Mouse (Mus musculus) embryonic facial prominence, embryonic 10.5 days (tissue): ENCODE results near the gene Gpr157. TPM values are rescaled to one million over a fixed set of nuclear protein-coding genes. Genes with fewer than 3 reads are reported as not detected.

Source experiments
- DNase-seq: peaks from one replicate; pipeline ENCODE4 v3.0.0-alpha.2; 2017; ENCODE audit warnings: low spot score
- H3K27ac ChIP-seq: fragments of 300-500 bp; sonication (generic); replicated peaks from 2 replicates; pipeline ENCODE4 v1.5.1; 2016; ENCODE audit warnings: mild to moderate bottlenecking
- H3K27me3 ChIP-seq: fragments of 300-500 bp; sonication (generic); replicated peaks from 2 replicates; pipeline ENCODE4 v1.6.1; 2016; ENCODE audit warnings: low read depth, mild to moderate bottlenecking; ENCODE audit not compliant: poor library complexity, severe bottlenecking
- H3K36me3 ChIP-seq: fragments of 300-500 bp; sonication (generic); replicated peaks from 2 replicates; pipeline ENCODE4 v1.6.1; 2016; ENCODE audit warnings: mild to moderate bottlenecking, moderate library complexity
- H3K4me1 ChIP-seq: fragments of 300-500 bp; sonication (generic); 2 replicates; pipeline ENCODE4 v1.6.1; 2016
- H3K4me3 ChIP-seq: fragments of 300-500 bp; sonication (generic); 2 replicates; pipeline ENCODE4 v1.5.1; 2016; ENCODE audit warnings: mild to moderate bottlenecking, moderate library complexity
- H3K9me3 ChIP-seq: fragments of 300-500 bp; sonication (generic); 2 replicates; pipeline ENCODE4 v1.6.1; 2016; ENCODE audit warnings: mild to moderate bottlenecking
- WGBS: fragments of 180-500 bp; shearing (Covaris S2); methylation state at CpG from one replicate; pipeline ENCODE4 v1.1.7; 2016; 5-methylcytosine and 5-hydroxymethylcytosine counted together
- polyA plus RNA-seq: library from polyadenylated mRNA; unstranded; fragments of >200 nt; fragmentation: Nextera tagmentation; extraction: Ambion mirVana; gene quantifications from 2 replicates; pipeline ENCODE4 v1.2.1, GENCODE M21; 2016

Gene Gpr157
- polyA plus RNA-seq, 1 experiment from 2014 or later = 0.55 TPM

DNA sequence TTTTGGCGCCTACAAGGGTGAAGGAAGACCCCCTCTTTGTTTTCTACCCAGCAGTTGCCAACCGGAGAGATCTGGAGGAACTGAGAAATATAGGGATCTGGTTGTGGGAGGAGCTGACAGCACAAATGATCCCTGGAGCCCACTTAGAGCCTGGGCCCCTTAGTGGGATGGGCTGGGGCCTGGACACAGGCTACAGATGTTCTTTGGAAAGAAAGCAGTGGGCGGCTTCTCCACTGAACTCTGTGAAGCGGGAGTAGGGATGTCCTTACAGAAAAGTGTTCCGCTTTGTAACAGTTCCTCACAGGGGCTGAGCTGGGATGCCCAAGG, 7.3 kb downstream of the Gpr157 start:
- H3K4me1 ChIP-seq = peaks cover 30% of the 10 kb centered on the region
- DNase-seq = no peak
- 0 out of 2 replicates have a peak overlapping the region, but pooled peaks have one; percentile 11 for H3K4me3 ChIP-seq
- WGBS = 16% methylated on average over 5 of the region's 5 CpGs
- no peaks in the 10 kb centered on the region for H3K9me3 ChIP-seq
- peaks cover 75% of the 10 kb centered on the region for H3K27me3 ChIP-seq
- peak overlapping the region; percentile 52; the same call in 1 of the 2 replicates for H3K27ac ChIP-seq
- no peaks in the 10 kb centered on the region for H3K36me3 ChIP-seq

DNA sequence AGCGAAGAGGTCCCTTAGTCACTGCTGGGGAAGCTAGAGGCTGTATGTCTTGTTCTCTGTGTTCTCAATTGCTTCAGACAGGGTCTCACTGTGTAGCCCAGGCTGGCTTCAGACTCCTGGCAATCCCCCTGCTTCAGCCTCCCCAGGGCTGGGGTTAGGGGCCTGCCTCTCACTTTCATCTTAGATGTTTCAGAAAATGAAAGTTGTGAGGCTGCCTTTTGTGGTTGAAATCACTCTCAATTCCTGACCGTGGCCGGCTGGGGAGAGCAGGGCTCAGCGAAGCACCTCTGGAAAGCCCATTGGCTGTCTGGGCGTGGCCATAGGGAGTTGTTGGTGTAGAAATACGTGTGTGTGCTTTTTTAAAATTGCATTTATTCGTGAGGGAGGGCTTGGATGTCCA, 9.1 kb downstream of the Gpr157 start:
- no peaks in the 10 kb centered on the region for H3K9me3 ChIP-seq
- no peak for DNase-seq
- peaks cover 30% of the 10 kb centered on the region for H3K4me1 ChIP-seq
- H3K36me3 ChIP-seq = no peaks in the 10 kb centered on the region
- WGBS = 80% methylated on average over 7 of the region's 7 CpGs
- H3K4me3 ChIP-seq = no peak overlapping the region
- H3K27me3 ChIP-seq = peaks cover 75% of the 10 kb centered on the region
- no peak overlapping the region for H3K27ac ChIP-seq

DNA sequence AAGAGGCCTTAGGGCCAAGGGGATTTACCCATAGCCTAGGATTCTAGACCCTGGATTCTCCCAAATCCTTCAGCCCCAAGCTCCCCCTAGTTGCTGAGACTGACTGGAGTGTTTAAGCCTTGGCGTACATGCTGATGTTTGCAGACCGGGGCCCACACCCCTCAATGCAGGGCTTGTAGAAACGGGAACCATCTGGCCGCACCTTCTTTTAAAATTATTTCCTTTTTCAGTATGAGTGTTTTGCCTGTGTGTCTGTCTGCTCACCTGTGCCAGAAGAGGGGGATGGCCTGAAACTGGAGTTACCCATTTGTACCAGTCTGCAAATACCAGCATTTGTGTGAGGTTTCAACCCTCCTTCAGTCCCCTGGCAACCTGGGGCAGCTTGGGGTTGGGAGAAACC, 10.7 kb downstream of the Gpr157 start:
- peaks cover 71% of the 10 kb centered on the region for H3K27me3 ChIP-seq
- no peak overlapping the region for H3K27ac ChIP-seq
- no peaks in the 10 kb centered on the region for H3K9me3 ChIP-seq
- H3K36me3 ChIP-seq = no peaks in the 10 kb centered on the region
- no peak overlapping the region for H3K4me3 ChIP-seq
- no peak for DNase-seq
- peaks cover 30% of the 10 kb centered on the region for H3K4me1 ChIP-seq
- 88% methylated on average over 4 of the region's 4 CpGs for WGBS

DNA sequence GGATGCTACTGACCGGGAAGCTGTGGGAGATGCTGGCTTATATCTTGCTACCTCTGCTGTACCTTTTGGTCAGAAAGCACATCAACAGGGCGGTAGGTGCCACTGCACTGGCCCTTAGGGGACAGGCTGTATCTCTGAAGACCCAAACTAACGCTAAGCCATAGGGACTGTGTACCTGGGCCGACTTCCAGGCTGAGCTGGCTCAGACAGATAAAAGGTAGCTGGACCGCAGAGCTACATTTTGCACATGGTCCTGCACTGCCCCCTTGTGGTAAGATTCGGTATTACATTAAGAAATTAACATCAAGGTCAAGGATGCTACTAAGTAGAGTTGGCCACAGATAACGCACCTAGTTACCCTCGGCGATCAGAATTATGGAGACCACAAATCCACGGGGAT, 11.7 kb downstream of the Gpr157 start:
- 23% methylated on average over 10 of the region's 10 CpGs for WGBS
- Histone ChIP-seq H3K9me3 (no peaks in the 10 kb centered on the region), H3K4me3 (no peak overlapping the region), H3K27me3 (peaks cover 65% of the 10 kb centered on the region), H3K4me1 (peaks cover 23% of the 10 kb centered on the region), H3K36me3 (no peaks in the 10 kb centered on the region), H3K27ac (no peak overlapping the region)
- DNase-seq = peak; percentile 47

DNA sequence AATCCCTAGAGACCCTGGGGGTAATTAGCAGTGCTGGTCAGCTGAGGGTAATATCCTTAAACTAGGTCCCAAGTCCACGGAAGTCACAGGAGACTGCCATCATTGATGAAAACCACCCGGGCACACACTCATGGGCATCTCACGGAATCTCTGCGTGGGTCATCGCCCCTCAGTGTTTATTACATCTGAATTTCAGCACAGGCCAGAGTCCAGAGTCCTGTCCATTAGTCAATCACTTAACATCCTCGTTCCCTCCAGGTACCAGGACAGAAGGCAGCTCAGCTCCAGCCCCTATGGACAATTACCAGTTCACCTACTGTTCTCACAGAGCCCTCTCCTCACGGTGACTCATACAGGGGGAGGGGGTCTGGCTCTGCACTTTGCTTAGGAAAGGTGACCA, 15.7 kb downstream of the Gpr157 start:
- peaks cover 44% of the 10 kb centered on the region for H3K27me3 ChIP-seq
- no peak for DNase-seq
- H3K9me3 ChIP-seq = no peaks in the 10 kb centered on the region
- H3K4me3 ChIP-seq = no peak overlapping the region
- no peaks in the 10 kb centered on the region for H3K36me3 ChIP-seq
- no peak overlapping the region for H3K27ac ChIP-seq
- 91% methylated on average over 7 of the region's 7 CpGs for WGBS
- peaks cover 17% of the 10 kb centered on the region for H3K4me1 ChIP-seq

DNA sequence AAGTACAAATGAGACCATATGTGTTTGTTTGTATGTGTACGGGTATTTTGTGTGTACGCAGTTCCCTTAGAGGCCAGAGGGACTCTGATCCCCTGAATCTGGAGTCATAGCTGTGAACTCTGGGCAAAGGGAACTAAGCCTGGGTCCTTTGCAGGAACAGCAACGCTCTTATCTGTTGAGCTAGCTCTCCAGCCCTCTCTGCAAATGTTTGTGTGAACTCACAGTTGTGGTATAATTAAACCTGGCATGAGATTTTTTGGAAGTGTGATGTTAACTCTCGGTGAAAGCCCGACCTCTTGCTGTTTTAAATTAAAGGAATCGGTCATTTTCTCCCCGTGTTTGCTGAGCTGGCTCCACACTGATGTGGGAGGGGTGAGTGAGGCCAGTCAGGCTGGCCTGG, 18.5 kb downstream of the Gpr157 start:
- H3K4me1 ChIP-seq = peaks cover 17% of the 10 kb centered on the region
- H3K27me3 ChIP-seq = peaks cover 17% of the 10 kb centered on the region
- no peak for DNase-seq
- no peaks in the 10 kb centered on the region for H3K9me3 ChIP-seq
- 45% methylated on average over 7 of the region's 7 CpGs for WGBS
- H3K4me3 ChIP-seq = no peak overlapping the region
- no peaks in the 10 kb centered on the region for H3K36me3 ChIP-seq
- no peak overlapping the region for H3K27ac ChIP-seq

DNA sequence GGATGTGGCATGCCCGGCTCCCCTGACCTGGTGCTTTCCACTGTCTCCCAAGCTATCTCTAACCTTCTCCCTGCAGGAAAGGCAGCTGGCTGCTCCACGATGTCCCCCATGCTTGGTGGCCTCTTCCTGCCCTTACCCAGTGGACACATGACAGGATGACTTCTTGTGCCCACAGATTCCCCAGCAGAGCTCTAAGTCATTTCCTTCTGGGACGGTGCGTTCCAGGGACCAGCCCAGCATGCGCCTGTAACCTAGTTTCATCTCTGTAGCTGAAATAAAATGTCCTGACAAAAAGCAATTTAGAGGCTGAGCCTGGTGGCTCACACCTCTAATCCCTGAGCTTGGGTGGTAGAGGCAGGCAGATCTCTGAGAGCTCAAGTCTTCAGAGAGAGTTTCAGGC, 19.5 kb downstream of the Gpr157 start:
- H3K27ac ChIP-seq = no peak overlapping the region
- WGBS = 82% methylated on average over 5 of the region's 5 CpGs
- no peak for DNase-seq

DNA sequence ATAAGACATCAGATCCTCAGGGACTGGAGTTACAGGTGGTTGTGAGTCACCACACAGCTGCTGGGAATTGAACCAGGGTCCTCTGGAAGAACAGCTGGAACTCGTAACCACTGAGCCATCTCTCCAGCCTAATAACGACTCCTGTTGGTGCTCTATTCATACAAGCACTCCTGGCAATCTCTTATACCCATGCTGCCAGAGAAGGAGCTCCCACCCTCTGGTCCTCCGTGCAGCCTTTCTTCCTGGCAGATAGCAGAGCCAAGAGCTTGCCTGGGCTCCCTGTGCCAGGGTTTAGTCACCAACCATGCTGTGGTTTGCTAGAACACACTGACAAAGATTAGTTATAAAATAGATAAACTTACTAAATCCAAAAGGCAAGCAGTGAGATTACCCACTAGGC, 22.5 kb downstream of the Gpr157 start:
- H3K9me3 ChIP-seq = no peaks in the 10 kb centered on the region
- no peak for DNase-seq
- no peaks in the 10 kb centered on the region for H3K36me3 ChIP-seq
- H3K4me1 ChIP-seq = peaks cover 15% of the 10 kb centered on the region
- H3K27me3 ChIP-seq = no peaks in the 10 kb centered on the region
- H3K27ac ChIP-seq = no peak overlapping the region
- WGBS = 69% methylated on average over 3 of the region's 3 CpGs
- no peak overlapping the region for H3K4me3 ChIP-seq

More for the DNA sequence above, 19.5 kb downstream of the Gpr157 start:
- Histone ChIP-seq H3K27me3 (0 out of 2 replicates have a peak, but pooled peaks cover 7% of the 10 kb centered on the region), H3K4me1 (peaks cover 17% of the 10 kb centered on the region), H3K9me3 (no peaks in the 10 kb centered on the region), H3K36me3 (no peaks in the 10 kb centered on the region), H3K4me3 (no peak overlapping the region)

DNA sequence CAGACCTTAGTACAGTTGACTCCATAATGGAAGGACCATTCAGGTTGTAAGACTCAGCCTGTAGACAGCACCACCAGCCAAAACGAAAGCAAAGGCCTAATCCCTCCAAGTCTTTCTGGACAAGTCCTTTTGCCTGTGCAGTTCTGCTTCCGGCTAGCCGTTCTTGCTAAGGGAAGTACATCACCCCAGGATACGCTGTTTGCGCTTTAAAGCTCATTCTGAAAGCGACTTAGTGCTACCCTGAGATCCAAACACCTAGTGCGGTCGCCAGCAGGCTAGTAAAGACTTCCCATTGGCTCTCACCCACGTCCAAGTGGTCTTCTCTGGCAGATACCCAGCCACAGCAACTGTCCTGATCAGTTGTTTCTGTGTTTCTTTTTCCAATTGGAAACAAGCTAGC, 23.2 kb downstream of the Gpr157 start:
- Histone ChIP-seq H3K27ac (no peak overlapping the region), H3K4me1 (peaks cover 15% of the 10 kb centered on the region), H3K27me3 (no peaks in the 10 kb centered on the region), H3K4me3 (no peak overlapping the region), H3K36me3 (no peaks in the 10 kb centered on the region), H3K9me3 (no peaks in the 10 kb centered on the region)
- WGBS = 72% methylated on average over 9 of the region's 9 CpGs
- DNase-seq = no peak

DNA sequence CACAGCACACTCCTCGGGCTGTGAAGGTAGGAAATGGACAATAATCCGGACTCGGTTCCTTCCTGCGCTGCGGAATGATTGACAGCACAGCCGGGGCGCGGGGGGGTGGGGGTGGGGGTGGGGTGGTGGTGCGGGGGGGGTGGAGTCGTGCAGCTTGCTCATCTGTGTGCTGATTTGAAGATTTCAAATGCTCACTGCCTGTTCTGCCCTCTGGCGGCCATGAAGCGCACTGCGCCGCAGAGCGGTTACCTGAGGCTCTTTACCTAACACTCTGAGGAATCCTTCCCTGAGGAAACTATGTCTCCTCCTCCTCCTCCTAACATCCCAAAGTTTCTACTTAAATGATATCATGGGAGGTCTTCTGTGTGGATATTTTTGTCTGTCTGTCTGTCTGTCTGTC, 25.7 kb downstream of the Gpr157 start:
- Histone ChIP-seq H3K4me3 (peak overlapping the region; percentile 33), H3K27me3 (no peaks in the 10 kb centered on the region)
- 8% methylated on average over 15 of the region's 15 CpGs for WGBS

DNA sequence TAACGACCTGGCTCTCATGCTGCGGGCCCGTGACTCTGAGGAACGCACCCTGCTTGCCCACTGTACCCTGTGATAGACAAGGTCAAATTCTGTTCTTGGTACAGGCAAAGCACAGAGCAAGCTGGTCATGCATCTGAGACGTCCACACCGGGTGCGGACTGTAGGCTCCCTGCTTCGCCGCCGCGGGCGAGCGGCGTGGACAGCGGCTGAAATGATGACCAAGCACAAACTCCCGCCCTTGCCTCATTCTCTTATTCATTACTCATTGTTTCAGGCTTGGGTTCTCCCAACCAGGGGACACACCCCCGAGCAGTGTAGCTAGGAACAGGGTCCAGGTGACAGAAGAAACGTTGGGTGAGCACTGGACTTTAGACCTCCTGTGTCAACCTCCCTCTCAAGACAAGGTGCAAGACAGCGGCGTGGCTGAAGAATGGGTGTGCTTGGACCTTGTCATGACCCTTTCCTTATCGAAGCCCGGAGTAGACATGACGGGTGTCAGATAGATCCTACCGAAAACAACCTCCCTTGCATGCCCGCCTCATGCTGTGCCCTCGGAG, 27.4 kb downstream of the Gpr157 start:
- Histone ChIP-seq H3K4me1 (peaks cover 15% of the 10 kb centered on the region), H3K9me3 (no peaks in the 10 kb centered on the region)
- WGBS = 90% methylated on average over 26 of the region's 26 CpGs

More for the DNA sequence above, 25.7 kb downstream of the Gpr157 start:
- Histone ChIP-seq H3K36me3 (no peaks in the 10 kb centered on the region), H3K27ac (0 out of 2 replicates have a peak overlapping the region, but pooled peaks have one; percentile 41), H3K9me3 (no peaks in the 10 kb centered on the region), H3K4me1 (peaks cover 5% of the 10 kb centered on the region)
- peak; percentile 74 for DNase-seq

DNA sequence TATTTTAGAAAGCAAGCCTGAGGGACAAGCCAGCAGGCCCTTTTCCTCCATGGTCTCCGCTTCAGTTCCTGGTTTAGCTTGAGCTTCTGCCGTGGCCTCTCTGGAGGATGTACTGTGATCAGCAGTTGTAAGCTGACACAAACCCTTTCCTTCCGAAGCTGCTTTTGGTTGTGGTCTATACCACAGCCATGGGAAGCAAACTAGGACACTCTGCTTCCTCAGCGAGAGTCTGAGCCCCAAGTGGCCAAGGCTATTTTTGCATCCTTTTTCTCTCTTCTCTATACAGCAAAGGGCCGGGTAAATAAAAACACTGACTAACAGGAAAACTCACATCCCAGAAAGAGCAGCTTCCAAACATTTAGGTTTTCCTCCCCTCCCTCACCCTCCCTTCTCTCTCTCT, 30.1 kb downstream of the Gpr157 start:
- WGBS = 47% methylated on average over 5 of the region's 5 CpGs
- no peak for DNase-seq
- H3K4me1 ChIP-seq = peaks cover 30% of the 10 kb centered on the region
- H3K27ac ChIP-seq = no peak overlapping the region
- H3K4me3 ChIP-seq = no peak overlapping the region
- no peaks in the 10 kb centered on the region for H3K9me3 ChIP-seq
- H3K36me3 ChIP-seq = no peaks in the 10 kb centered on the region
- H3K27me3 ChIP-seq = peaks cover 3% of the 10 kb centered on the region; the same call in 1 of the 2 replicates

More for the DNA sequence above, 27.4 kb downstream of the Gpr157 start:
- Histone ChIP-seq H3K27ac (no peak overlapping the region), H3K4me3 (no peak overlapping the region), H3K27me3 (no peaks in the 10 kb centered on the region; the same call in 1 of the 2 replicates), H3K36me3 (no peaks in the 10 kb centered on the region)
- DNase-seq = no peak

DNA sequence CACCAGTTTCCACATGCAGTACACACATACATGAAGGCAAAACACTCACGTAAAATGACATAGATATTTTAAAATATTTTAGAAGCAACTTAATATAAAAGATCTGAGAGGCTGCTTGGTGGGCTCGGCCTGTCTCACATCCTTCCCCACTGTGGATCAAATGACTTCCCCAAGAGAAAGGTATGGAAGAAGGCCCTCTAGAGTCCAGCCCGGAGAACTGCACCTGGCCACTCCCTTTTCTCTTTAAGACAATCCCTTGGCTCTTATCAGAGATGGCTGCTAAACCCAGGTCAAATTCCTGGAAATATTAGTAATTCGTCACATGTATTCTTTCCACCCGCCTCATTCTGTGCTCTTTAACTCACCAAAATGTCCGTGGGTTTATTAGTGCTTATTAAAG, 31.0 kb downstream of the Gpr157 start:
- Histone ChIP-seq H3K27me3 (peaks cover 3% of the 10 kb centered on the region; the same call in 1 of the 2 replicates), H3K27ac (no peak overlapping the region), H3K36me3 (no peaks in the 10 kb centered on the region), H3K4me3 (no peak overlapping the region), H3K4me1 (peaks cover 28% of the 10 kb centered on the region), H3K9me3 (no peaks in the 10 kb centered on the region)
- no peak for DNase-seq
- WGBS = 65% methylated on average over 6 of the region's 6 CpGs
